Mouse (Mus musculus): ENCODE measurements around the gene Sgk2.
"Not testable (repeated sequence)": the region's sequence is repeated elsewhere in the genome, so short reads cannot be mapped to it uniquely, and the experiment has no call there.

DNA sequence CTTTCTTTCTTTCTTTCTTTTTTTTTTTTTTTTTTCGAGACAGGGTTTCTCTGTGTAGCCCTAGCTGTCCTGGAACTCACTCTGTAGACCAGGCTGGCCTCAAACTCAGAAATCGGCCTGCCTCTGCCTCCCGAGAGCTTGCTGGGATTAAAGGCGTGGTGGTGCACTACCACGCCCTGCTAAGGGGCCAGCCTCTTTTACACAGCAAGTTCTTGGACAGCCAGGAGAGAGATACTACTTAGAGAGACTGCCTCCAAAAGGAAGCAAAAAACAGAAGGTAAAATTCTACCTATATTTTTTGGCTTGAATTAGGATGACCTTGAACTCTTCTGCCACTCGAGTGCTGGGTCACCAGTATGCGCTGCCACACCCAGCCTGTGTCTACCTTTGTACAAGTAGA, 71.9 kb downstream of the Sgk2 start:
- TF ChIP-seq CTCF (IDR thresholded peaks at IDR 0.05; ENCODE audit: borderline replicate concordance, control insufficient read depth, extremely low read depth, insufficient read depth, low read length, poor library complexity); POLR2A (IDR thresholded peaks at IDR 0.05; ENCODE audit: control insufficient read depth, extremely low read depth, insufficient read depth, low read length, poor library complexity): not testable (repeated sequence)
